Mouse (Mus musculus): ENCODE results near the gene Ccdc116. TPM values are rescaled to one million over a fixed set of nuclear protein-coding genes. Genes with fewer than 3 reads are reported as not detected.

Ccdc116 gene
- polyA plus RNA-seq, 1 experiment from 2014 or later: 2.4 TPM

- Histone ChIP-seq H3K27ac (ENCODE audit: low read length) (no peak overlapping the region), H3K4me3 (replicated peaks; ENCODE audit: low read length) (no peak overlapping the region), H3K4me2 (ENCODE audit: low read length) (no peak overlapping the region), H3K27me3 (replicated peaks; ENCODE audit: control insufficient read depth, insufficient read depth, low read length) (no peaks in the 10 kb centered on the region), H3K36me3 (ENCODE audit: control insufficient read depth, insufficient read depth) (no peaks in the 10 kb centered on the region; the same call in 1 of the 2 replicates), H3K9me3 (ENCODE audit: control insufficient read depth, low read length) (no peaks in the 10 kb centered on the region), H3K4me1 (replicated peaks; ENCODE audit: control insufficient read depth, insufficient read depth, low read length) (no peaks in the 10 kb centered on the region; the same call in 1 of the 2 replicates), H3K9ac (replicated peaks; ENCODE audit: low read depth, low read length) (no peak overlapping the region)
- ATAC-seq: no peak
- 85% methylated on average over 5 of the region's 5 CpGs for WGBS
Observed at GRCm38 (mm10) chr16:17117309-17117799, 29.7 kb downstream of the Ccdc116 start.

DNA sequence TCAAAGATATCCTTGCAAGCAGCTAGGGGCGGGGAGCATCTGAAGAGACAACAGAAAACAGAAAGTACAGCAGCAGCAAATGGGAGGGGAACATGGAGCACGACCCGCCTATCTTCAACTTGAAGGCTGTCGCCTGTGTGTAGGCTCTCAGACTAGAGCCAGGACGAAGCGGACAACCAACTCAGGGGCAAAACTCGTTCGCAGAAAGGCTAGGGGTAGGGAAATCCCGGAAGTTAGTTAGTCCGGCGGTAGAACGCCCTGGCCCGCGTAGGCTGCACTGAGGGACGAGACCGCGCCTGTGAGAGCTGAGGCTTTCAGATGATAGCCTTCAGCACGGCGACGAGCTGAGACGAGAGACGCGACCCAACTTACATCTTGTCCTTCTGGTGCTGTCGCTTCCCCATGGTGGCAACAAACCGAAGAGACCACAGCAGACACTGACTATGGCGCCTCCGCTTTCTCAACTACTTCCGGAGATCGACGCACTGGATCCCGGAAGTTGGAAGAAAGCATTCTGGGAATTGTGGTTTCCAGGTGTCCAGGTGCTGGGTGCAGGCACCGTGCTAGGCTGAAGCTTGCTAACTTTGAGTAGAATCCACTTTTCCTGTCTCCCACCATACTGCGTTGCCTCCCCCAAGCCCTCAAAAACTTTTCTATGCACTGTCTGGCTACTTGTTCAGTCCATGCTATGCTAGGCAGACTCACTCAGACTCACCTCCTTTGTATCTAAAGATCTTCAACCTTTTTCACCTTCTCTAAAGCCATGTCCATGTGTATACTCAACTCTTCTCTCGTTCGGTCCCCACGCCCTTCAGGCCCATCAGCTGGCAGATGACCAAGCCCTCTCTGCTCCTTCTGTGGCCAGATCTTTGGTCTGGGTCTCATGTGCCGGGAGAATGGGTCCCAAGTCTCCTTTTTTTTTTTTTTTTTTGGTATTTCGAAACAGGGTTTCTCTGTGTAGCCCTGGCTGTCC is 36.0 kb downstream of the Ccdc116 start, which contains the start of gene Ppil2:
TSS of gene Ppil2 (minus strand) at position 487 of the 973 bp plus-strand sequence.
- WGBS: 8% methylated on average over 37 of the region's 38 CpGs
- Histone ChIP-seq H3K9me3 (ENCODE audit: control insufficient read depth, low read length) (no peaks in the 10 kb centered on the region), H3K9ac (replicated peaks; ENCODE audit: low read depth, low read length) (peak within 1 kb of the TSS; percentile 79)

GRCm38 (mm10) chr16:17104600-17104999 is 42.4 kb downstream of the Ccdc116 start:
- 75% methylated on average over 4 of the region's 4 CpGs for WGBS
- Histone ChIP-seq H3K36me3 (ENCODE audit: control insufficient read depth, insufficient read depth) (peaks cover 16% of the 10 kb centered on the region), H3K9me3 (ENCODE audit: control insufficient read depth, low read length) (no peaks in the 10 kb centered on the region), H3K4me1 (replicated peaks; ENCODE audit: control insufficient read depth, insufficient read depth, low read length) (peaks cover 16% of the 10 kb centered on the region), H3K4me3 (replicated peaks; ENCODE audit: low read length) (no peak overlapping the region), H3K27me3 (replicated peaks; ENCODE audit: control insufficient read depth, insufficient read depth, low read length) (no peaks in the 10 kb centered on the region), H3K9ac (replicated peaks; ENCODE audit: low read depth, low read length) (no peak overlapping the region), H3K27ac (ENCODE audit: low read length) (no peak overlapping the region), H3K4me2 (ENCODE audit: low read length) (no peak overlapping the region)
- ATAC-seq: no peak

More for the DNA sequence above, 36.0 kb downstream of the Ccdc116 start, which contains the start of gene Ppil2:
- Histone ChIP-seq H3K4me2 (ENCODE audit: low read length) (peak within 1 kb of the TSS; percentile 79), H3K36me3 (ENCODE audit: control insufficient read depth, insufficient read depth) (peaks cover 12% of the 10 kb centered on the region), H3K27ac (ENCODE audit: low read length) (0 out of 2 replicates have a peak within 1 kb of the TSS, but pooled peaks have one; percentile 58), H3K4me1 (replicated peaks; ENCODE audit: control insufficient read depth, insufficient read depth, low read length) (peaks cover 12% of the 10 kb centered on the region), H3K27me3 (replicated peaks; ENCODE audit: control insufficient read depth, insufficient read depth, low read length) (no peaks in the 10 kb centered on the region), H3K4me3 (replicated peaks; ENCODE audit: low read length) (peak within 1 kb of the TSS; percentile 81)
- peak; percentile 95 for ATAC-seq

DNA sequence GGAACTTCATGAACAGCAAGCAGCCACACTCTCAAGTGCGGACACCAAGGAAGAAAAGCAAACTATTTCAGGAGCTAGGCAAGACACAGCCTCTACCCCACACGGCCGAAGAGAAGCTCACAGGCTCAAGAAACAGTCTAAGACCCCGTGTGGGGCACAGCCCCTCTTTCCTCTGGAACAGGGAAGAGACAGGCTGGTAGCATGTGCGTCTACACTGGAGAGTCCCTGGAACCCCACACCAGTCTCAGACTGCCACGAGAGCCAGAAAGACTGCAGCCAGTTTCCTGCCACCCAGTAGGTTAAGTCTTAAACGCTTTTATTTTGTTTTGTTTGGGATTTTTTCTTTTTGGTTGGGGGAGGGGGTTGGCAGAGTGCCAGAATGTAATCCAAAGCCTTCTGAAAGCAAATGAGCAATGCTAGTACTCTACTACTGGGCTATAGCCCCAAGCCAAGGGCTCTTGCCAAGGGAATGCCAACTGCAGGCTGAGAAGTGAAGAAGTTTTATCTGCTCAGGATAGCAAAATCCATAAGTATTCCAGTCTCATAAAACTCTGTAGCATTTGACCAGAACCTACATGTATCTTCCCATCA is 44.3 kb downstream of the Ccdc116 start:
- Histone ChIP-seq H3K4me3 (replicated peaks; ENCODE audit: low read length) (no peak overlapping the region), H3K9ac (replicated peaks; ENCODE audit: low read depth, low read length) (no peak overlapping the region), H3K9me3 (ENCODE audit: control insufficient read depth, low read length) (no peaks in the 10 kb centered on the region), H3K27ac (ENCODE audit: low read length) (no peak overlapping the region), H3K4me1 (replicated peaks; ENCODE audit: control insufficient read depth, insufficient read depth, low read length) (peaks cover 13% of the 10 kb centered on the region), H3K4me2 (ENCODE audit: low read length) (no peak overlapping the region), H3K27me3 (replicated peaks; ENCODE audit: control insufficient read depth, insufficient read depth, low read length) (no peaks in the 10 kb centered on the region), H3K36me3 (ENCODE audit: control insufficient read depth, insufficient read depth) (peaks cover 19% of the 10 kb centered on the region)
- WGBS: 35% methylated on average over 7 of the region's 7 CpGs
- peak; percentile 62 for ATAC-seq

DNA sequence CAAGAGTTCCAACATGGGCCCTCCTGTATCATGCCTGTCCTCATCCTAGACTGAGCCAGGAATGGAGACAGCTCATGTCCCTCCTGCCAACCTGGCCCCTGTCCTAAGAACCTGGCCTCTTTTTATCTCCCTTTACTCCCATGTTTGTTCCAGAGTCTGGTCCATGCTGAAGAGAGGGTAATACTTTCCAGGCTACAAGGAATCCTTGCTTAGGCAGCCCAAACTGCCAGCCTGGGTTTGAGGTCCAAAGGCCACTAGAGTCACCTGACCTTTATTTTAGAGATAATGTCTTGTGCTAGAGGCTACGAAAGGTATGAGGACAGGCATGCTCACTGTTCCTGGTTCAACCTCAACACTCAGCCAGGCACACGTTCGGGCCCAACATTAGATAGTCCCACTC is 50.1 kb downstream of the Ccdc116 start:
- no peak overlapping the region for H3K9ac ChIP-seq (replicated peaks; ENCODE audit: low read depth, low read length)
- H3K9me3 ChIP-seq (ENCODE audit: control insufficient read depth, low read length): no peaks in the 10 kb centered on the region
- H3K27me3 ChIP-seq (replicated peaks; ENCODE audit: control insufficient read depth, insufficient read depth, low read length): no peaks in the 10 kb centered on the region
- H3K4me1 ChIP-seq (replicated peaks; ENCODE audit: control insufficient read depth, insufficient read depth, low read length): no peaks in the 10 kb centered on the region
- no peak overlapping the region for H3K27ac ChIP-seq (ENCODE audit: low read length)
- WGBS: 94% methylated on average over 3 of the region's 3 CpGs
- H3K4me2 ChIP-seq (ENCODE audit: low read length): no peak overlapping the region
- no peak overlapping the region for H3K4me3 ChIP-seq (replicated peaks; ENCODE audit: low read length)
- peaks cover 21% of the 10 kb centered on the region for H3K36me3 ChIP-seq (ENCODE audit: control insufficient read depth, insufficient read depth)
- no peak for ATAC-seq

MicroRNAs within 50 kb of the gene (microRNA counts, 519-probe panel; counts per million panel counts)
- microRNA mmu-miR-130b (3,547 counts per million, percentile 89 among the panel's probes with 10 or more counts), microRNA mmu-miR-301b (2,696 counts per million, percentile 69 among the panel's probes with 10 or more counts)

Small RNAs within 50 kb of the gene (microRNA-seq; reads per million reads assigned to microRNA genes)
- 5,581 reads per million, percentile 92 among the genes with 10 or more reads in this experiment for gene Mir130b
- 129 reads per million, percentile 58 among the genes with 10 or more reads in this experiment for gene Mir301b

Other genes starting within 250 kb of the Ccdc116 start
- 196 and 210 TPM in 2 replicates for gene Mapk1, start 163.8 kb downstream of the Ccdc116 start, polyA plus RNA-seq (2015; fragmentation: Nextera tagmentation; extraction: Ambion mirVana)
- 171 and 173 TPM in 2 replicates for gene Ypel1, start 77.5 kb downstream of the Ccdc116 start, polyA plus RNA-seq (2015; fragmentation: Nextera tagmentation; extraction: Ambion mirVana)
- gene Ppil2, start 36.0 kb downstream of the Ccdc116 start, polyA plus RNA-seq (2015; fragmentation: Nextera tagmentation; extraction: Ambion mirVana): 158 and 182 TPM in 2 replicates
- gene 2610318N02Rik, start 22.1 kb downstream of the Ccdc116 start, polyA plus RNA-seq (2015; fragmentation: Nextera tagmentation; extraction: Ambion mirVana): 18.4 and 21.2 TPM in 2 replicates
- gene Sdf2l1, start 14.8 kb downstream of the Ccdc116 start, polyA plus RNA-seq (2015; fragmentation: Nextera tagmentation; extraction: Ambion mirVana): 36.8 and 40.3 TPM in 2 replicates
- gene Ydjc, start 2.6 kb downstream of the Ccdc116 start, polyA plus RNA-seq (2015; fragmentation: Nextera tagmentation; extraction: Ambion mirVana): 26.2 and 32.9 TPM in 2 replicates
- 298 and 325 TPM in 2 replicates for gene Ube2l3, start 55.4 kb upstream of the Ccdc116 start, polyA plus RNA-seq (2015; fragmentation: Nextera tagmentation; extraction: Ambion mirVana)
- gene Rimbp3, start 61.4 kb upstream of the Ccdc116 start, polyA plus RNA-seq (2015; fragmentation: Nextera tagmentation; extraction: Ambion mirVana): 1.8 and 2.3 TPM in 2 replicates
- gene Hic2, start 86.3 kb upstream of the Ccdc116 start, polyA plus RNA-seq (2015; fragmentation: Nextera tagmentation; extraction: Ambion mirVana): 7.1 and 9.4 TPM in 2 replicates
- 23.0 and 43.0 TPM in 2 replicates for gene Tmem191c, start 128.8 kb upstream of the Ccdc116 start, polyA plus RNA-seq (2015; fragmentation: Nextera tagmentation; extraction: Ambion mirVana)
- 1.4 and 2.1 TPM in 2 replicates for gene Serpind1, start 184.1 kb upstream of the Ccdc116 start, polyA plus RNA-seq (2015; fragmentation: Nextera tagmentation; extraction: Ambion mirVana)